ENCODE assay signal across 1 mouse cellular context in the genomic region with DNA sequence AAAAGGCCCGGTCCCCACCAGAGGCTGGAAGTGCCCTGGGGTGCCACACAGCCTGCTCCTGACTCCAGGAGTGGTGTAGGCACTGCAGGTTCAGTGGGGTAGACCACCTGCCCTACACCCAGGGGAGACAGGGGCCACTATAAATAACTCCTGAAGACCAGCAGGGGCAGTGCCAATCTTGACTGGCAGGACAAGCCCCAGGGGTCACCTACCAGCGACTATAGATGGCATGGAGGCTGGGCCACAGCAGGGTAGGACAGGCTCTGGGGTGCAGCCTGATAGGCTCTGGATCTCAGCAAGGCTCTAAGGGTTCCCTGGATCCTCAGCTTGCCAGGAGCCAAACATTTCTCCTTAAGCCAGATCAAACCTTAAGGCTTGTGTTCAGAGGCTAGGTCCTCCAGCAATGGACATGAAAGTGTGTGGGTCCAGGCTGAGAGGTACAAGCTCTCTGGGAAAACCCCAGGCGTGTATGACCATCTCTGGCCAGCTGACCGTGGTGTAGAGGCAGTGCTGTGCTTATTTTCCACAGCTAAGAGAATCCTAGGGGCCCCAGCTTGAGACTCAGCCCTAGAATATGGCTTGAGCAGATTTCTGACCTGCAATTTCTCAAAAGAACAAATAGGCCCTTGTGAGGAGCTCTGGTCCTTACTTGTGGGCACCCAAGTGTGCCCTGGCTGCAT.
TF ChIP-seq lines count a peak whose summit lies in the region.

No protein-coding gene starts in this region.

TF ChIP-seq in CH12.LX, 34 proteins besides CTCF, POLR2A, EP300 and RAD21 (continued from another document):
- TF ChIP-seq TBP (conservative IDR thresholded peaks at IDR 0.05; ENCODE audit: low read depth, low read length) (peak; percentile 96), SIN3A (IDR thresholded peaks at IDR 0.05; ENCODE audit: low read length) (no peak), BHLHE40 (IDR thresholded peaks at IDR 0.05; ENCODE audit: low read depth, low read length) (no peak), E2F4 (IDR thresholded peaks at IDR 0.05; ENCODE audit: insufficient replicate concordance, low read depth, low read length) (no peak), IRF4 (IDR thresholded peaks at IDR 0.05; ENCODE audit: low read depth, low read length) (peak; percentile 13; the same call in 1 of the 2 replicates), ZMIZ1 (IDR thresholded peaks at IDR 0.05; ENCODE audit: low read depth, low read length) (no peak), ZC3H11A (IDR thresholded peaks at IDR 0.05; ENCODE audit: low read depth, low read length) (no peak), MAX (IDR thresholded peaks at IDR 0.05; ENCODE audit: low read length) (no peak), NRF1 (IDR thresholded peaks at IDR 0.05; ENCODE audit: low read depth, low read length) (peak; percentile 14; the same call in 1 of the 2 replicates), ZKSCAN1 (IDR thresholded peaks at IDR 0.05; ENCODE audit: borderline replicate concordance, low read depth, low read length) (no peak), ELF1 (IDR thresholded peaks at IDR 0.05; ENCODE audit: low read depth, low read length) (no peak), ZNF384 (IDR thresholded peaks at IDR 0.05; ENCODE audit: low read depth, low read length) (no peak)
